Mouse (Mus musculus): Measurements from ENCODE around the gene Olfr622. TPM values are rescaled to one million over a fixed set of nuclear protein-coding genes. Genes with fewer than 3 reads are reported as not detected.

Gene Olfr622
- polyA plus RNA-seq (2015; fragmentation: Nextera tagmentation; extraction: Ambion mirVana), result not detected in 2 replicates

- Histone ChIP-seq H3K9ac (replicated peaks; ENCODE audit: low read length) (no peak within 1 kb of the TSS), H3K4me3 (ENCODE audit: low read length) (no peak within 1 kb of the TSS), H3K27me3 (ENCODE audit: insufficient read depth, low read length) (no peaks in the 10 kb centered on the region), H3K4me1 (ENCODE audit: insufficient read depth, low read length) (no peaks in the 10 kb centered on the region), H3K36me3 (ENCODE audit: insufficient read depth, low read length) (no peaks in the 10 kb centered on the region), H3K9me3 (ENCODE audit: low read length) (no peaks in the 10 kb centered on the region), H3K27ac (ENCODE audit: low read length) (no peak within 1 kb of the TSS), H3K4me2 (replicated peaks; ENCODE audit: low read depth, low read length) (no peak within 1 kb of the TSS)
- WGBS, result 82% methylated on average over 1 of the region's 1 CpGs
- no peak for ATAC-seq (ENCODE audit: low FRiP score, low TSS enrichment)
These were observed at the start of gene Olfr622 for GRCm38 (mm10) chr7:103642602-103643001. Gene Olfr622 (minus strand): TSS chr7:103642702.

DNA sequence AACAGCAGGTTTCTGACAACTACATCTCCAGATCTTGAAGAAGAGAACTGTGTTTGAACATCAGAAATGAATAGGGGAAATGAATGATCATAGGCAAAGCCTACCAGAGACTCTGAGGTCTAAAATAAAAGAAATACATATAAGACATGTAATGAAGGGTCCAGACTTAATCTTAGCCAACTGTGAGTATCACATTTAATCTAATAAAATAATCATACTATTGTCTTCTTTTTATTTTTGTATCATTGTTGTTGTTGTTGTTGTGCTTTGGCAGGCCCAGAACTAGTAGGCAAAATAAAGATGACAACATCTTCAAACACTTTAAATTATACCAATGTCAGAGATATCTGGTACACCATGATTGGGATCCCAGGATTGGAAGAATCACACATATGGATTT, 39.9 kb upstream of the Olfr622 start, which contains the start of gene Olfr625-ps1:
Olfr625-ps1 (plus strand) TSS at position 301 of the 400 bp plus-strand sequence.
- Histone ChIP-seq H3K4me3 (ENCODE audit: low read length) (no peak within 1 kb of the TSS), H3K4me1 (ENCODE audit: insufficient read depth, low read length) (no peaks in the 10 kb centered on the region), H3K9me3 (ENCODE audit: low read length) (no peaks in the 10 kb centered on the region), H3K4me2 (replicated peaks; ENCODE audit: low read depth, low read length) (no peak within 1 kb of the TSS), H3K27me3 (ENCODE audit: insufficient read depth, low read length) (no peaks in the 10 kb centered on the region), H3K9ac (replicated peaks; ENCODE audit: low read length) (no peak within 1 kb of the TSS), H3K27ac (ENCODE audit: low read length) (no peak within 1 kb of the TSS), H3K36me3 (ENCODE audit: insufficient read depth, low read length) (no peaks in the 10 kb centered on the region)
- no peak for ATAC-seq (ENCODE audit: low FRiP score, low TSS enrichment)

- Histone ChIP-seq H3K27me3 (ENCODE audit: insufficient read depth, low read length) (no peaks in the 10 kb centered on the region), H3K9me3 (ENCODE audit: low read length) (no peaks in the 10 kb centered on the region), H3K36me3 (ENCODE audit: insufficient read depth, low read length) (no peaks in the 10 kb centered on the region), H3K4me3 (ENCODE audit: low read length) (no peak within 1 kb of the TSS), H3K4me1 (ENCODE audit: insufficient read depth, low read length) (no peaks in the 10 kb centered on the region), H3K27ac (ENCODE audit: low read length) (no peak within 1 kb of the TSS), H3K9ac (replicated peaks; ENCODE audit: low read length) (no peak within 1 kb of the TSS), H3K4me2 (replicated peaks; ENCODE audit: low read depth, low read length) (no peak within 1 kb of the TSS)
- no peak for ATAC-seq (ENCODE audit: low FRiP score, low TSS enrichment)
- WGBS, result 84% methylated on average over 2 of the region's 2 CpGs
These were observed 28.6 kb upstream of the Olfr622 start, which contains the start of gene Olfr624 for GRCm38 (mm10) chr7:103671091-103671490. Gene Olfr624 (minus strand): TSS chr7:103671191.

- no peaks in the 10 kb centered on the region for H3K4me1 ChIP-seq (ENCODE audit: insufficient read depth, low read length)
- H3K27ac ChIP-seq (ENCODE audit: low read length), result no peak within 1 kb of the TSS
- ATAC-seq (ENCODE audit: low FRiP score, low TSS enrichment), result no peak
- no peak within 1 kb of the TSS for H3K9ac ChIP-seq (replicated peaks; ENCODE audit: low read length)
- H3K27me3 ChIP-seq (ENCODE audit: insufficient read depth, low read length), result no peaks in the 10 kb centered on the region
- H3K36me3 ChIP-seq (ENCODE audit: insufficient read depth, low read length), result no peaks in the 10 kb centered on the region
- H3K9me3 ChIP-seq (ENCODE audit: low read length), result no peaks in the 10 kb centered on the region
- no peak within 1 kb of the TSS for H3K4me3 ChIP-seq (ENCODE audit: low read length)
- no peak within 1 kb of the TSS for H3K4me2 ChIP-seq (replicated peaks; ENCODE audit: low read depth, low read length)
These were observed 21.1 kb upstream of the Olfr622 start, which contains the start of gene Olfr623 for GRCm38 (mm10) chr7:103663598-103663997. Gene Olfr623 (minus strand): TSS chr7:103663698.

- H3K9ac ChIP-seq (replicated peaks; ENCODE audit: low read length), result no peak overlapping the region
- 78% methylated on average over 4 of the region's 4 CpGs for WGBS
- no peaks in the 10 kb centered on the region for H3K4me1 ChIP-seq (ENCODE audit: insufficient read depth, low read length)
- no peaks in the 10 kb centered on the region for H3K36me3 ChIP-seq (ENCODE audit: insufficient read depth, low read length)
- H3K27me3 ChIP-seq (ENCODE audit: insufficient read depth, low read length), result no peaks in the 10 kb centered on the region
- no peak overlapping the region for H3K4me2 ChIP-seq (replicated peaks; ENCODE audit: low read depth, low read length)
- no peak overlapping the region for H3K4me3 ChIP-seq (ENCODE audit: low read length)
- H3K27ac ChIP-seq (ENCODE audit: low read length), result no peak overlapping the region
- no peak for ATAC-seq (ENCODE audit: low FRiP score, low TSS enrichment)
- no peaks in the 10 kb centered on the region for H3K9me3 ChIP-seq (ENCODE audit: low read length)
These were observed 1.6 kb upstream of the Olfr622 start for GRCm38 (mm10) chr7:103644070-103644469.

GRCm38 (mm10) chr7:103636795-103637194, 5.7 kb downstream of the Olfr622 start:
- no peak for ATAC-seq (ENCODE audit: low FRiP score, low TSS enrichment)
- H3K4me1 ChIP-seq (ENCODE audit: insufficient read depth, low read length), result no peaks in the 10 kb centered on the region
- no peak overlapping the region for H3K4me3 ChIP-seq (ENCODE audit: low read length)
- H3K9me3 ChIP-seq (ENCODE audit: low read length), result no peaks in the 10 kb centered on the region
- no peak overlapping the region for H3K4me2 ChIP-seq (replicated peaks; ENCODE audit: low read depth, low read length)
- H3K27me3 ChIP-seq (ENCODE audit: insufficient read depth, low read length), result no peaks in the 10 kb centered on the region
- no peak overlapping the region for H3K27ac ChIP-seq (ENCODE audit: low read length)
- H3K9ac ChIP-seq (replicated peaks; ENCODE audit: low read length), result no peak overlapping the region
- H3K36me3 ChIP-seq (ENCODE audit: insufficient read depth, low read length), result no peaks in the 10 kb centered on the region

GRCm38 (mm10) chr7:103612434-103612833, 30.1 kb downstream of the Olfr622 start, which contains the start of gene Olfr620:
Gene Olfr620 (minus strand): TSS chr7:103612534.
- no peak within 1 kb of the TSS for H3K4me2 ChIP-seq (replicated peaks; ENCODE audit: low read depth, low read length)
- H3K4me3 ChIP-seq (ENCODE audit: low read length), result no peak within 1 kb of the TSS
- no peaks in the 10 kb centered on the region for H3K4me1 ChIP-seq (ENCODE audit: insufficient read depth, low read length)
- 70% methylated on average over 2 of the region's 2 CpGs for WGBS
- H3K27ac ChIP-seq (ENCODE audit: low read length), result no peak within 1 kb of the TSS
- H3K36me3 ChIP-seq (ENCODE audit: insufficient read depth, low read length), result no peaks in the 10 kb centered on the region
- H3K9me3 ChIP-seq (ENCODE audit: low read length), result no peaks in the 10 kb centered on the region
- no peaks in the 10 kb centered on the region for H3K27me3 ChIP-seq (ENCODE audit: insufficient read depth, low read length)
- no peak for ATAC-seq (ENCODE audit: low FRiP score, low TSS enrichment)
- H3K9ac ChIP-seq (replicated peaks; ENCODE audit: low read length), result no peak within 1 kb of the TSS

GRCm38 (mm10) chr7:103607425-103607824, 35.1 kb downstream of the Olfr622 start:
- H3K4me2 ChIP-seq (replicated peaks; ENCODE audit: low read depth, low read length), result no peak overlapping the region
- no peaks in the 10 kb centered on the region for H3K36me3 ChIP-seq (ENCODE audit: insufficient read depth, low read length)
- no peak overlapping the region for H3K4me3 ChIP-seq (ENCODE audit: low read length)
- no peaks in the 10 kb centered on the region for H3K9me3 ChIP-seq (ENCODE audit: low read length)
- no peak for ATAC-seq (ENCODE audit: low FRiP score, low TSS enrichment)
- H3K4me1 ChIP-seq (ENCODE audit: insufficient read depth, low read length), result no peaks in the 10 kb centered on the region
- no peak overlapping the region for H3K9ac ChIP-seq (replicated peaks; ENCODE audit: low read length)
- no peak overlapping the region for H3K27ac ChIP-seq (ENCODE audit: low read length)
- WGBS, result 89% methylated on average over 2 of the region's 2 CpGs
- H3K27me3 ChIP-seq (ENCODE audit: insufficient read depth, low read length), result no peaks in the 10 kb centered on the region

DNA sequence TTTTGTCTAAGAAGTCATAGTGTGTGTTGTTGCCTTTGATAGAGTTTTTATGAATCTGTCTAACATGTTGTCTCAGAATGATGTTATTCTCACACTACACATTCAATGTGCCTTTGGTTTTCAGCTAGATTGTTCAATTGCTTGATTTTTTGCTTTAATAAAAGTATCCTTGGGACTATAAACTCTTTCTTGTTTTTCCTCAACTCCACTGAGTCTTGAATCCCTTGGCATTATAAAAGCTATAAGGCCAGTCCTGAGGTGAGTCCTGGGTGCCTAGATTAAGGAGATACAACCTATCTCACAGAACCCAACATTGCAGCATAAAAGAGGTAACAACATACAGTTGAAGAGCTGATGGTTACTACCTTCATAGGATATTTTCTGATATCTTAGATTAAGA, 42.2 kb downstream of the Olfr622 start, which contains the start of gene Olfr619:
Olfr619 (plus strand) TSS at position 301 of the 400 bp plus-strand sequence.
- no peak within 1 kb of the TSS for H3K4me2 ChIP-seq (replicated peaks; ENCODE audit: low read depth, low read length)
- H3K36me3 ChIP-seq (ENCODE audit: insufficient read depth, low read length), result no peaks in the 10 kb centered on the region
- H3K27me3 ChIP-seq (ENCODE audit: insufficient read depth, low read length), result no peaks in the 10 kb centered on the region
- no peak within 1 kb of the TSS for H3K4me3 ChIP-seq (ENCODE audit: low read length)
- H3K9me3 ChIP-seq (ENCODE audit: low read length), result no peaks in the 10 kb centered on the region
- no peak within 1 kb of the TSS for H3K9ac ChIP-seq (replicated peaks; ENCODE audit: low read length)
- no peak within 1 kb of the TSS for H3K27ac ChIP-seq (ENCODE audit: low read length)
- ATAC-seq (ENCODE audit: low FRiP score, low TSS enrichment), result no peak
- H3K4me1 ChIP-seq (ENCODE audit: insufficient read depth, low read length), result no peaks in the 10 kb centered on the region

- Histone ChIP-seq H3K36me3 (ENCODE audit: insufficient read depth, low read length) (no peaks in the 10 kb centered on the region), H3K9ac (replicated peaks; ENCODE audit: low read length) (no peak within 1 kb of the TSS), H3K4me3 (ENCODE audit: low read length) (no peak within 1 kb of the TSS), H3K27me3 (ENCODE audit: insufficient read depth, low read length) (no peaks in the 10 kb centered on the region), H3K4me1 (ENCODE audit: insufficient read depth, low read length) (no peaks in the 10 kb centered on the region), H3K9me3 (ENCODE audit: low read length) (no peaks in the 10 kb centered on the region), H3K27ac (ENCODE audit: low read length) (no peak within 1 kb of the TSS), H3K4me2 (replicated peaks; ENCODE audit: low read depth, low read length) (no peak within 1 kb of the TSS)
- no peak for ATAC-seq (ENCODE audit: low FRiP score, low TSS enrichment)
- 67% methylated on average over 2 of the region's 2 CpGs for WGBS
These were observed 52.7 kb downstream of the Olfr622 start, which contains the start of gene Olfr618 for GRCm38 (mm10) chr7:103589803-103590202. Gene Olfr618 (plus strand): TSS chr7:103590103.
